Mouse (Mus musculus): ENCODE data around the gene Ppp5c. TPM values are rescaled to one million over a fixed set of nuclear protein-coding genes. Genes with fewer than 3 reads are reported as not detected.
A peak's percentile ranks its signal among the peaks of the same experiment; 100 is the strongest.

Ppp5c gene
- polyA plus RNA-seq, 1 experiment: 359 TPM

DNA sequence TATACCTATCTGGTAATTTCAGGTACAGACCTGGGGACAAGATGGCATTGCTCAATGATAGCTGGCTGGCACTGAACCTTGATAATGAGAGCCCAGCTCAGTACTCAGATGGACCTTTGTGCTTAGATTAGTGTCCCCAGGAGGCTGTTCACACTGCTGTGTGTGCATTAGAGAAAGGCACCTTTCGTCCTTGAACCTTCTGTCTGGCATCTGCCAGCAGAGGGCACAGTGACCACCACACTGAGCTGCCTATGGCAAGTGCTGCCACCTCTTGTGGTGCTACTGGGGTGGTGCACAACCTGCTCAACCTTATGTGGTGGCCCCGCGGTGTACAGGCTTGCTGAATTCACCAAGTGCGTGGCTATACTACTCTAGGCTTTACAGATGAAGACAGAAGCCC lies 20.4 kb downstream of the Ppp5c start:
- H3K27me3 ChIP-seq (ENCODE audit: control insufficient read depth, insufficient read depth, low read length): no peaks in the 10 kb centered on the region
- peak; percentile 48 for DNase-seq
- H3K4me1 ChIP-seq (replicated peaks; ENCODE audit: control insufficient read depth, insufficient read depth, low read length): peaks cover 15% of the 10 kb centered on the region
- TF ChIP-seq CTCF (IDR thresholded peaks at IDR 0.05; ENCODE audit: borderline replicate concordance, control insufficient read depth, extremely low read depth, insufficient read depth, low read length, poor library complexity): peak; percentile 90
- TF ChIP-seq POLR2A (IDR thresholded peaks at IDR 0.05; ENCODE audit: control insufficient read depth, extremely low read depth, insufficient read depth, low read length, poor library complexity): no peak
- WGBS: 43% methylated on average over 4 of the region's 4 CpGs
- H3K4me3 ChIP-seq (ENCODE audit: control insufficient read depth, insufficient read depth, low read length): no peak overlapping the region
- H3K27ac ChIP-seq (ENCODE audit: control insufficient read depth, insufficient read depth, low read length): no peak overlapping the region
- H3K36me3 ChIP-seq (ENCODE audit: control insufficient read depth, insufficient read depth, low read length): peaks cover 40% of the 10 kb centered on the region

DNA sequence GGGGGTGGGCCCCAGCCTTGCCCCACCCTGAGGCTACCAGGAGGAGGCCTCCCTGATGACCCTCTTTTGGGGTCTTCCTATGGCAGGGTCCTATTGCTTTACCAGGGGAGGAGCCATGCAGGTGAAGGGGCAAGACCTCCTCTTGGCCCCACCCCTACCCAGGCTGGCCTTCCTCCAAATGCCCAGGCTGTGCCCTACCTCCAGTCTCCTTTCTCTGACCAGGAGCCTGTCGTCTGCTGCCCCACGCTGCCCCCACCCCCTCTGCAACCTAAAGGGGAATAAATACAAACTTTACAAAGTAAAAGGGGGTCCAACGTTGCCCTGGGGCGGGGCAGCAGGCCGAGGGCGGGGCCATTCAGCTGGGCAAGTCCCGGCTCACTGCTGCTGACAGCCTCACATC lies 23.0 kb downstream of the Ppp5c start:
- H3K36me3 ChIP-seq (ENCODE audit: control insufficient read depth, insufficient read depth, low read length): peaks cover 29% of the 10 kb centered on the region
- WGBS: 93% methylated on average over 7 of the region's 7 CpGs

DNA sequence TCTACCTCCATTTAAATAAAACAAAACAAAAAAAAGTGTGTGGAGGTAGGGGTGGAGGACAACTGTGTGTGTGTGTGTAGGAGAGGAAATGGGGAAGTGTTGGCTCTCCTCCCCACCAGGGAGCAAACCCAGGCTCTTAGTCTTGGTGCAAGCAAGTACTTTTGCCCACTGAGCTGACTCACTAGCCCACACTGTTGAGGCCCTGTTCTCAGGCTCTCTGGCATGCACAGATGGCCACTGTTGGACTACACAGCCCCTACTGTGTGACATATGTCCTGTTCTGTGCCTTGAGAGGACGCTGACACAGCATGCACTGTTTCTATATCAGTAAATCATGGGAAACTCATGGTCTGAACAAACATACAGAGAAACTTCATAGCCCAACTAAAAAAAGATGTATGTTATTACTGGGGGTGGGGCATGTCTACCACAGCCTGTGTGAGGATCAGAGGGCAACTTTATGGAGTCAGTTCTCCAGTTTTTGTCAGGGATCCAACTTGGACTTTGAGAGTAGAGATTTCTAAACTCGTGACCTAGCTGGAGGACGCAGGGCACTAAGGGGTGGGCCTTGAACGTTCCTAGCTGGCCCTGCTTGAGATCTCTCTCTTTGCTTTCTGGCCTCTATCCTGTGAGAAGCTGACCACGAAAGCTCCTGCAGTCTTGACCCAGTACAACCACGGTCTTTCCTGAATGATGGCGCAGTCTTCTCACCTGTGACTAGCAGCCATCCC lies 24.3 kb downstream of the Ppp5c start:
- Histone ChIP-seq H3K36me3 (ENCODE audit: control insufficient read depth, insufficient read depth, low read length) (peaks cover 23% of the 10 kb centered on the region), H3K27ac (ENCODE audit: control insufficient read depth, insufficient read depth, low read length) (no peak overlapping the region), H3K4me1 (replicated peaks; ENCODE audit: control insufficient read depth, insufficient read depth, low read length) (no peaks in the 10 kb centered on the region), H3K27me3 (ENCODE audit: control insufficient read depth, insufficient read depth, low read length) (no peaks in the 10 kb centered on the region), H3K4me3 (ENCODE audit: control insufficient read depth, insufficient read depth, low read length) (no peak overlapping the region)
- TF ChIP-seq POLR2A (IDR thresholded peaks at IDR 0.05; ENCODE audit: control insufficient read depth, extremely low read depth, insufficient read depth, low read length, poor library complexity) (no peak), CTCF (IDR thresholded peaks at IDR 0.05; ENCODE audit: borderline replicate concordance, control insufficient read depth, extremely low read depth, insufficient read depth, low read length, poor library complexity) (no peak)
- no peak for DNase-seq
- WGBS: 73% methylated on average over 7 of the region's 7 CpGs

More for the DNA sequence above, 23.0 kb downstream of the Ppp5c start:
- DNase-seq: no peak
- peaks cover 8% of the 10 kb centered on the region for H3K4me1 ChIP-seq (replicated peaks; ENCODE audit: control insufficient read depth, insufficient read depth, low read length)
- H3K27me3 ChIP-seq (ENCODE audit: control insufficient read depth, insufficient read depth, low read length): no peaks in the 10 kb centered on the region
- no peak overlapping the region for H3K27ac ChIP-seq (ENCODE audit: control insufficient read depth, insufficient read depth, low read length)
- no peak overlapping the region for H3K4me3 ChIP-seq (ENCODE audit: control insufficient read depth, insufficient read depth, low read length)
- TF ChIP-seq CTCF (IDR thresholded peaks at IDR 0.05; ENCODE audit: borderline replicate concordance, control insufficient read depth, extremely low read depth, insufficient read depth, low read length, poor library complexity) (no peak), POLR2A (IDR thresholded peaks at IDR 0.05; ENCODE audit: control insufficient read depth, extremely low read depth, insufficient read depth, low read length, poor library complexity) (no peak)

- H3K36me3 ChIP-seq (ENCODE audit: control insufficient read depth, insufficient read depth, low read length): peaks cover 18% of the 10 kb centered on the region
- DNase-seq: peak; percentile 86
- H3K27ac ChIP-seq (ENCODE audit: control insufficient read depth, insufficient read depth, low read length): no peak overlapping the region
- H3K27me3 ChIP-seq (ENCODE audit: control insufficient read depth, insufficient read depth, low read length): no peaks in the 10 kb centered on the region
- no peaks in the 10 kb centered on the region for H3K4me1 ChIP-seq (replicated peaks; ENCODE audit: control insufficient read depth, insufficient read depth, low read length)
- TF ChIP-seq POLR2A (IDR thresholded peaks at IDR 0.05; ENCODE audit: control insufficient read depth, extremely low read depth, insufficient read depth, low read length, poor library complexity) (0 out of 2 replicates have a peak, but pooled peaks have one; percentile 11), CTCF (IDR thresholded peaks at IDR 0.05; ENCODE audit: borderline replicate concordance, control insufficient read depth, extremely low read depth, insufficient read depth, low read length, poor library complexity) (peak; percentile 94)
- 26% methylated on average over 7 of the region's 7 CpGs for WGBS
- H3K4me3 ChIP-seq (ENCODE audit: control insufficient read depth, insufficient read depth, low read length): no peak overlapping the region
Observed at GRCm38 (mm10) chr7:17002375-17003195, 25.1 kb downstream of the Ppp5c start.

GRCm38 (mm10) chr7:16999650-17000049 lies 28.1 kb downstream of the Ppp5c start:
- Histone ChIP-seq H3K4me1 (replicated peaks; ENCODE audit: control insufficient read depth, insufficient read depth, low read length) (peaks cover 4% of the 10 kb centered on the region; the same call in 1 of the 2 replicates), H3K4me3 (ENCODE audit: control insufficient read depth, insufficient read depth, low read length) (no peak overlapping the region)
- 41% methylated on average over 4 of the region's 4 CpGs for WGBS

GRCm38 (mm10) chr7:16999233-16999632 lies 28.5 kb downstream of the Ppp5c start:
- no peaks in the 10 kb centered on the region; the same call in 1 of the 2 replicates for H3K27me3 ChIP-seq (ENCODE audit: control insufficient read depth, insufficient read depth, low read length)
- peaks cover 4% of the 10 kb centered on the region; the same call in 1 of the 2 replicates for H3K4me1 ChIP-seq (replicated peaks; ENCODE audit: control insufficient read depth, insufficient read depth, low read length)
- no peak overlapping the region for H3K27ac ChIP-seq (ENCODE audit: control insufficient read depth, insufficient read depth, low read length)
- no peaks in the 10 kb centered on the region for H3K36me3 ChIP-seq (ENCODE audit: control insufficient read depth, insufficient read depth, low read length)
- 86% methylated on average over 4 of the region's 4 CpGs for WGBS
- TF ChIP-seq CTCF (IDR thresholded peaks at IDR 0.05; ENCODE audit: borderline replicate concordance, control insufficient read depth, extremely low read depth, insufficient read depth, low read length, poor library complexity) (no peak), POLR2A (IDR thresholded peaks at IDR 0.05; ENCODE audit: control insufficient read depth, extremely low read depth, insufficient read depth, low read length, poor library complexity) (no peak)
- no peak overlapping the region for H3K4me3 ChIP-seq (ENCODE audit: control insufficient read depth, insufficient read depth, low read length)
- no peak for DNase-seq

More at GRCm38 (mm10) chr7:16999650-17000049, 28.1 kb downstream of the Ppp5c start:
- peak; percentile 87 for DNase-seq
- TF ChIP-seq POLR2A (IDR thresholded peaks at IDR 0.05; ENCODE audit: control insufficient read depth, extremely low read depth, insufficient read depth, low read length, poor library complexity) (no peak), CTCF (IDR thresholded peaks at IDR 0.05; ENCODE audit: borderline replicate concordance, control insufficient read depth, extremely low read depth, insufficient read depth, low read length, poor library complexity) (peak; percentile 98)
- no peak overlapping the region for H3K27ac ChIP-seq (ENCODE audit: control insufficient read depth, insufficient read depth, low read length)
- H3K27me3 ChIP-seq (ENCODE audit: control insufficient read depth, insufficient read depth, low read length): no peaks in the 10 kb centered on the region; the same call in 1 of the 2 replicates
- 0 out of 2 replicates have a peak, but pooled peaks cover 1% of the 10 kb centered on the region for H3K36me3 ChIP-seq (ENCODE audit: control insufficient read depth, insufficient read depth, low read length)
